22 mouse cellular contexts compared by ENCODE assay signal in the genomic region with DNA sequence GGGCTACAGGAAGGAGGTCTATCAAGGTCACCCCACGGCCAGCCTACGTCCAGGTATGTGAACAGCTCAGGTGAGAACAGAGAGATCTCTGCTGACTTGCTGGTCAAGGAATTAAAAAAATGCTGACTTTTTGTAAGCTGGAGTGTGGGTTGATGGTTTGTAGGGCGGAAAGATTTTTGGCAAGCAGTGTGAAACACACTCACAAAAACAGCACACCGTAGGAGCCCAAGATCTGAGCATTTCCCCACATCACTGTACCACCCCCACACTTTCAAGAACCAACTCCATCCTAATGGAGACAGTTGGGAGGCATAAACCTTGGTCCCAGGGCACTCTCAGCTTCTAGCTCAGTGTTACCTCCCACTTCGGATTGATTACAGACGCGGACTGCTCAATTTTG.
DNase-seq lines count a peak whose midpoint lies in the region; ATAC-seq lines count a peak whose summit lies in the region.
"Had no signal": no experiment of that assay in that cellular context is flagged by ENCODE, and none has a peak within 500 bp of the region (broad histone marks: within the 10 kb centered on the region; RNA-seq: fewer than 3 reads in every experiment).

No protein-coding gene starts in this region.

- peak; percentile 59 for ATAC-seq in frontal cortex, adult (ENCODE audit: low TSS enrichment)
- ATAC-seq in neural tube, embryonic 15.5 days (ENCODE audit: low FRiP score), result no peak
- no peak for ATAC-seq in limb, embryonic 12.5 days (ENCODE audit: insufficient number of reproducible peaks, insufficient read depth, low FRiP score, low TSS enrichment, low read depth)
- ATAC-seq: CD4-positive, CD25-positive, alpha-beta regulatory T cell, adult 4 months; intestine, postnatal 0 days; midbrain, embryonic 13.5 days had no signal

- 0 out of 2 replicates have a peak, but pooled peaks cover 5% of the 10 kb centered on the region for H3K27me3 ChIP-seq in neural tube, embryonic 15.5 days (replicated peaks)
- H3K27me3 ChIP-seq in limb, embryonic 12.5 days, result peaks cover 33% of the 10 kb centered on the region
- H3K27me3 ChIP-seq: liver, embryonic 15.5 days had no signal

- WGBS in neural tube, embryonic 15.5 days, result 68% methylated on average over 7 of the region's 7 CpGs
- 47% methylated on average over 7 of the region's 7 CpGs for WGBS in limb, embryonic 12.5 days

- H3K36me3 ChIP-seq in neural tube, embryonic 15.5 days, result no peaks in the 10 kb centered on the region
- no peaks in the 10 kb centered on the region for H3K36me3 ChIP-seq in limb, embryonic 12.5 days
- H3K36me3 ChIP-seq: hindbrain, embryonic 12.5 days; liver, embryonic 15.5 days; lung, embryonic 15.5 days; midbrain, embryonic 13.5 days had no signal

- H3K4me2 ChIP-seq in neural tube, embryonic 15.5 days, result no peak overlapping the region
- H3K4me2 ChIP-seq in limb, embryonic 12.5 days, result peak overlapping the region; percentile 34
- H3K4me2 ChIP-seq: hindbrain, embryonic 12.5 days; liver, embryonic 15.5 days; lung, embryonic 15.5 days; midbrain, embryonic 13.5 days had no signal

- no peak overlapping the region for H3K4me3 ChIP-seq in neural tube, embryonic 15.5 days (replicated peaks)
- H3K4me3 ChIP-seq in limb, embryonic 12.5 days (replicated peaks), result no peak overlapping the region
- H3K4me3 ChIP-seq: heart, adult 2 months; hindbrain, embryonic 12.5 days; layer of hippocampus, adult 2 months; liver, embryonic 15.5 days; lung, embryonic 15.5 days; megakaryocyte, embryonic 14.5 days; midbrain, embryonic 13.5 days had no signal

- peaks cover 26% of the 10 kb centered on the region for H3K4me1 ChIP-seq in neural tube, embryonic 15.5 days
- H3K4me1 ChIP-seq in limb, embryonic 12.5 days (replicated peaks), result peaks cover 52% of the 10 kb centered on the region
- H3K4me1 ChIP-seq: liver, embryonic 15.5 days; megakaryocyte, embryonic 14.5 days had no signal

- no peak for DNase-seq in frontal cortex, postnatal 14 days (ENCODE audit: low spot score in 2 of 2)
- DNase-seq in neural tube, embryonic 10.5 days (ENCODE audit: extremely low spot score, low spot score), result no peak
- peak; percentile 31 for DNase-seq in telencephalon, adult 2 months (ENCODE audit: low read depth, low spot score)
- no peak for DNase-seq in thymus, postnatal 25 days
- DNase-seq: adrenal gland, postnatal 25 days; cerebellum, adult 9-10 months; gastrocnemius, postnatal 25 days; liver; lung, postnatal 36 days; thymus, postnatal 4 days had no signal

- H3K9ac ChIP-seq in neural tube, embryonic 15.5 days (replicated peaks), result no peak overlapping the region
- H3K9ac ChIP-seq in limb, embryonic 12.5 days (replicated peaks), result no peak overlapping the region
- H3K9ac ChIP-seq: hindbrain, embryonic 12.5 days; liver, embryonic 15.5 days; lung, embryonic 15.5 days; midbrain, embryonic 13.5 days had no signal

- H3K9me3 ChIP-seq in neural tube, embryonic 15.5 days (replicated peaks), result no peaks in the 10 kb centered on the region
- no peaks in the 10 kb centered on the region for H3K9me3 ChIP-seq in limb, embryonic 12.5 days
- H3K9me3 ChIP-seq: hindbrain, embryonic 12.5 days; liver, embryonic 15.5 days; lung, embryonic 15.5 days; midbrain, embryonic 13.5 days had no signal

- H3K27ac ChIP-seq in neural tube, embryonic 15.5 days (replicated peaks), result 0 out of 2 replicates have a peak overlapping the region, but pooled peaks have one; percentile 4
- peak overlapping the region; percentile 82 for H3K27ac ChIP-seq in limb, embryonic 12.5 days
- H3K27ac ChIP-seq: heart, adult 2 months; layer of hippocampus, adult 2 months; liver, embryonic 15.5 days; lung, embryonic 15.5 days; midbrain, embryonic 13.5 days had no signal
